Mouse (Mus musculus) lung, adult 2 months (tissue): ENCODE results near the gene Rbm5.

Experiments used
- CTCF ChIP-seq: fragments of 200-500 bp; IDR thresholded peaks from 2 replicates; pipeline ENCODE4 v1.5.1; 2011; ENCODE audit warnings: mild to moderate bottlenecking, low read length, control low read depth; ENCODE audit not compliant: insufficient read depth
- POLR2A ChIP-seq: fragments of 200-500 bp; IDR thresholded peaks from 2 replicates; pipeline ENCODE4 v1.6.1; 2011; ENCODE audit warnings: low read depth, mild to moderate bottlenecking, control low read depth, low read length, borderline replicate concordance; ENCODE audit errors: extremely low read depth

DNA sequence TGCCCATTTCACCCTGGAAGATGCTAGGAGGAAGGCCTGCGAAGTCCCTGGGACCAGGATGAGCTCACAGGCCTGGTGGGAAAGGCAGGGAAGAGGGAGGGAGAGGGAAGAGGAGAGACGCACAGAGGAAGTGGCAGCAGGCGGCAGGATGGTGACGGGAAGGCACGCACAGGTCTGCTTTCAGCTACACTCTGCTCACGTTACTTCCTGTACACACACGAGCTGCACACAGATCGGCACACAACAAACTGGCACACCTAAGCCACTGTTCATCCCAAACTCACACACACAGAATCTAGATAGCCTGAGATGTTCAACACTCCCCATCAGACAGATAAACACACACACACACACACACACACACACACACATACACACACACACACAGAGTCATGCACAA lies 80.4 kb downstream of the Rbm5 start:
- no peak for TF ChIP-seq CTCF
- TF ChIP-seq POLR2A = no peak
